In genomic region chr19:3855601-3856000, GRCm38 (mm10) we compare ENCODE assay signal across 8 mouse cellular contexts. TPM values are rescaled to one million over a fixed set of nuclear protein-coding genes. Genes with fewer than 3 reads are reported as not detected.
DNase-seq lines count a peak whose midpoint lies in the region; ATAC-seq lines count a peak whose summit lies in the region.

No protein-coding gene starts in this region.

- peak; percentile 29 for DNase-seq in layer of hippocampus, adult 11-12 months (ENCODE audit: low spot score)
- no peak for DNase-seq in layer of hippocampus, adult 9-10 months (ENCODE audit: low spot score)
- DNase-seq in adrenal gland, postnatal 14 days, result peak; percentile 52
- no peak for DNase-seq in liver, embryonic 13.5 days
- DNase-seq in urinary bladder, postnatal 14 days (ENCODE audit: low spot score), result no peak
- DNase-seq in heart, postnatal 25 days (ENCODE audit: low spot score), result no peak

- no peak overlapping the region for H3K4me3 ChIP-seq in hindbrain, embryonic 12.5 days
- no peak overlapping the region for H3K4me3 ChIP-seq in liver, embryonic 13.5 days (replicated peaks)

- no peak for ATAC-seq in hindbrain, embryonic 12.5 days (ENCODE audit: low FRiP score)
- no peak for ATAC-seq in liver, embryonic 13.5 days (ENCODE audit: low read depth)
- no peak for ATAC-seq in megakaryocyte, adult 5-6 weeks (ENCODE audit: poor library complexity, severe bottlenecking)

- no peaks in the 10 kb centered on the region for H3K9me3 ChIP-seq in hindbrain, embryonic 12.5 days (replicated peaks)
- no peaks in the 10 kb centered on the region for H3K9me3 ChIP-seq in liver, embryonic 13.5 days (replicated peaks)

- no peak overlapping the region for H3K9ac ChIP-seq in hindbrain, embryonic 12.5 days
- 0 out of 2 replicates have a peak overlapping the region, but pooled peaks have one; percentile 24 for H3K9ac ChIP-seq in liver, embryonic 13.5 days

- H3K27me3 ChIP-seq in hindbrain, embryonic 12.5 days, result no peaks in the 10 kb centered on the region
- H3K27me3 ChIP-seq in liver, embryonic 13.5 days, result no peaks in the 10 kb centered on the region

- peaks cover 30% of the 10 kb centered on the region for H3K4me1 ChIP-seq in hindbrain, embryonic 12.5 days
- H3K4me1 ChIP-seq in liver, embryonic 13.5 days (replicated peaks), result peaks cover 51% of the 10 kb centered on the region

- 28% methylated on average over 4 of the region's 4 CpGs for WGBS in hindbrain, embryonic 12.5 days
- WGBS in liver, embryonic 13.5 days (ENCODE audit: insufficient replicate concordance), result 37% methylated on average over 4 of the region's 4 CpGs

- intact Hi-C loops in heart, postnatal 25 days (cut with DNase I), result no loop called here

- H3K27ac ChIP-seq in hindbrain, embryonic 12.5 days, result no peak overlapping the region
- H3K27ac ChIP-seq in liver, embryonic 13.5 days, result no peak overlapping the region

- H3K36me3 ChIP-seq in hindbrain, embryonic 12.5 days, result no peaks in the 10 kb centered on the region
- no peaks in the 10 kb centered on the region for H3K36me3 ChIP-seq in liver, embryonic 13.5 days

- H3K4me2 ChIP-seq in hindbrain, embryonic 12.5 days (replicated peaks), result peak overlapping the region; percentile 17; the same call in 1 of the 2 replicates
- 0 out of 2 replicates have a peak overlapping the region, but pooled peaks have one; percentile 3 for H3K4me2 ChIP-seq in liver, embryonic 13.5 days

RNA-seq across cellular contexts. Expression of gene Chka, which starts 4.0 kb away (rescaled TPM):
- total RNA-seq in adrenal gland, postnatal 14 days (2021), result 52.0 and 82.2 TPM in 2 replicates
- 63.2 and 66.8 TPM in 2 replicates for polyA plus RNA-seq in hindbrain, embryonic 12.5 days (2016; fragmentation: Nextera tagmentation; extraction: Ambion mirVana)
- polyA plus RNA-seq in liver, embryonic 13.5 days (2015; fragmentation: Nextera tagmentation; extraction: Ambion mirVana), result 15.8 and 18.6 TPM in 2 replicates
- 15.9 and 18.9 TPM in 2 replicates for total RNA-seq in megakaryocyte, adult 5-6 weeks (2015)
- 19.2 and 22.0 TPM in 2 replicates for total RNA-seq in megakaryocyte, adult 5-6 weeks (2017)
- total RNA-seq in heart, postnatal 25 days (2021), result 10 to 100 TPM in 1 of 2 experiments, 1 to 10 TPM in 1; 9.5 to 13.0 TPM

RNA-seq across cellular contexts. Expression of gene Tcirg1, which starts 51.3 kb away (rescaled TPM):
- total RNA-seq in adrenal gland, postnatal 14 days (2021), result 44.3 and 48.8 TPM in 2 replicates
- polyA plus RNA-seq in hindbrain, embryonic 12.5 days (2016; fragmentation: Nextera tagmentation; extraction: Ambion mirVana), result 24.9 and 29.9 TPM in 2 replicates
- polyA plus RNA-seq in liver, embryonic 13.5 days (2015; fragmentation: Nextera tagmentation; extraction: Ambion mirVana), result 18.0 and 18.8 TPM in 2 replicates
- 197 and 207 TPM in 2 replicates for total RNA-seq in megakaryocyte, adult 5-6 weeks (2015)
- total RNA-seq in megakaryocyte, adult 5-6 weeks (2017), result 315 and 316 TPM in 2 replicates
- total RNA-seq in heart, postnatal 25 days (2021), result 1 to 10 TPM; 8.9 to 9.8 TPM

RNA-seq across cellular contexts. Expression of gene Ndufs8, which starts 57.0 kb away (rescaled TPM):
- 440 and 447 TPM in 2 replicates for total RNA-seq in adrenal gland, postnatal 14 days (2021)
- 180 and 207 TPM in 2 replicates for polyA plus RNA-seq in hindbrain, embryonic 12.5 days (2016; fragmentation: Nextera tagmentation; extraction: Ambion mirVana)
- polyA plus RNA-seq in liver, embryonic 13.5 days (2015; fragmentation: Nextera tagmentation; extraction: Ambion mirVana), result 189 and 217 TPM in 2 replicates
- 213 and 215 TPM in 2 replicates for total RNA-seq in megakaryocyte, adult 5-6 weeks (2015)
- total RNA-seq in megakaryocyte, adult 5-6 weeks (2017), result 60.4 and 83.5 TPM in 2 replicates
- total RNA-seq in heart, postnatal 25 days (2021), result 100 to 1,000 TPM; 538 TPM

Comparison
In these comparisons a context has a peak if more than half of its experiments do, and no peak if none do; other contexts are left out.
1. DNase-seq: peak in layer of hippocampus, adult 11-12 months (single experiment) and adrenal gland, postnatal 14 days (single experiment); none in layer of hippocampus, adult 9-10 months (single experiment), liver, embryonic 13.5 days (single experiment), urinary bladder, postnatal 14 days (single experiment) and heart, postnatal 25 days (single experiment).